Mouse (Mus musculus): ENCODE data around the gene Heatr6. TPM values are rescaled to one million over a fixed set of nuclear protein-coding genes. Genes with fewer than 3 reads are reported as not detected.
A peak's percentile ranks its signal among the peaks of the same experiment; 100 is the strongest.

Heatr6 gene
- total and polyA plus RNA-seq, 2 experiments from 2014 or later: 24.6 to 26.2 TPM

DNA sequence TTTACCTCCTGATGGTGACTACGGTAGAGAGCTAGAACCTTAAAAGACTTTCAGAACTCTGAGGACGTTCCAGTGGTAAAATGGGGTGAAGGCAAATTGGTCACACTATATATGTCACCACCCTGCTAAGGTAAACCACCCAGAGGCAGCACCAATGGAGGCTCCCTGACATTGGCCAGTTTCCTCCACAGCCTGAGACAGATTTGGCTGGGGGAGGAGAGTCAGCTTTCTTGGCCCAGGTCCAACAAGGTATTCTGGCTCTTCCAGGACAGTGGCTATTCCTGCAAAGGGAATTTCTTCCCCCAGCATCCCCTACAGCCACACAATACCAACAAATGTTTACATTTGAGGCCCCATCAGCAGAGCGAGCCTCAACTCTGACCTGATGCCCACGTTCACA is 64.5 kb downstream of the Heatr6 start:
- ATAC-seq: no peak
- 84% methylated on average over 4 of the region's 4 CpGs for WGBS

DNA sequence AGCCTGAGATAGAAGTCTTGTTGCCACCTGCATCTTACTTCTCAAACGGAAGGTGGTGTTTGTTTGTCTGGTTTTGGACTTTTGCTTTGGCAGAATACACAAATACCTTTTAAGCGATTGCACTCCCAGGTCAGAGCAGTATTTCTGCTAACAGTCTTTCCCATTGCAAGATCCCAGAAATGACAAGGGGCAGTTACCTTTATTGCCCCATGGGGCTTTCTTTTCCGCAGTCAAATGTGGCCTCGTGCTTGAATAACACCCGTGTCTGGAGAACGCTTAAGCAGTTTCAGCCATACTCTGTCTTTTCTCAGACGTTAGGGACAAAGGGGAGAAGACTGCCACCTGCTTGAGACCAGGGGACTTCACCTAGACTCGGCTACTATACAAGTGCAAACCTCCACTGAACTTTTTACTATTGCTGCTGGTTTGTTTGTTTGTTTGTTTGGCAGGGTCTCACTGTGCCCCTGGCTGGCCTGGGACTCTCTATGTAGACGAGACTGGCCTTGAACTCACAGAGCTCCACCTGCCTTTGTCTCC is 65.2 kb downstream of the Heatr6 start:
- Histone ChIP-seq H3K27me3 (ENCODE audit: insufficient read depth, low read length) (no peaks in the 10 kb centered on the region), H3K9ac (replicated peaks; ENCODE audit: low read length) (no peak overlapping the region), H3K4me3 (ENCODE audit: low read length) (no peak overlapping the region), H3K4me1 (ENCODE audit: insufficient read depth, low read length) (no peaks in the 10 kb centered on the region), H3K4me2 (ENCODE audit: low read depth, low read length) (no peak overlapping the region), H3K36me3 (ENCODE audit: insufficient read depth, low read length) (no peaks in the 10 kb centered on the region), H3K9me3 (ENCODE audit: low read length) (no peaks in the 10 kb centered on the region), H3K27ac (no peak overlapping the region)
- ATAC-seq: no peak
- no peak for TF ChIP-seq CTCF (IDR thresholded peaks at IDR 0.05; ENCODE audit: low read depth)
- no peak for DNase-seq (ENCODE audit: low spot score)
- WGBS: 60% methylated on average over 9 of the region's 9 CpGs

More for the DNA sequence above, 64.5 kb downstream of the Heatr6 start:
- no peak overlapping the region for H3K27ac ChIP-seq
- no peak for DNase-seq (ENCODE audit: low spot score)
- no peak overlapping the region for H3K9ac ChIP-seq (replicated peaks; ENCODE audit: low read length)
- no peak overlapping the region for H3K4me3 ChIP-seq (ENCODE audit: low read length)
- no peaks in the 10 kb centered on the region for H3K36me3 ChIP-seq (ENCODE audit: insufficient read depth, low read length)
- TF ChIP-seq CTCF (IDR thresholded peaks at IDR 0.05; ENCODE audit: low read depth): no peak
- H3K9me3 ChIP-seq (ENCODE audit: low read length): no peaks in the 10 kb centered on the region
- H3K4me2 ChIP-seq (ENCODE audit: low read depth, low read length): no peak overlapping the region
- H3K27me3 ChIP-seq (ENCODE audit: insufficient read depth, low read length): no peaks in the 10 kb centered on the region
- H3K4me1 ChIP-seq (ENCODE audit: insufficient read depth, low read length): no peaks in the 10 kb centered on the region

DNA sequence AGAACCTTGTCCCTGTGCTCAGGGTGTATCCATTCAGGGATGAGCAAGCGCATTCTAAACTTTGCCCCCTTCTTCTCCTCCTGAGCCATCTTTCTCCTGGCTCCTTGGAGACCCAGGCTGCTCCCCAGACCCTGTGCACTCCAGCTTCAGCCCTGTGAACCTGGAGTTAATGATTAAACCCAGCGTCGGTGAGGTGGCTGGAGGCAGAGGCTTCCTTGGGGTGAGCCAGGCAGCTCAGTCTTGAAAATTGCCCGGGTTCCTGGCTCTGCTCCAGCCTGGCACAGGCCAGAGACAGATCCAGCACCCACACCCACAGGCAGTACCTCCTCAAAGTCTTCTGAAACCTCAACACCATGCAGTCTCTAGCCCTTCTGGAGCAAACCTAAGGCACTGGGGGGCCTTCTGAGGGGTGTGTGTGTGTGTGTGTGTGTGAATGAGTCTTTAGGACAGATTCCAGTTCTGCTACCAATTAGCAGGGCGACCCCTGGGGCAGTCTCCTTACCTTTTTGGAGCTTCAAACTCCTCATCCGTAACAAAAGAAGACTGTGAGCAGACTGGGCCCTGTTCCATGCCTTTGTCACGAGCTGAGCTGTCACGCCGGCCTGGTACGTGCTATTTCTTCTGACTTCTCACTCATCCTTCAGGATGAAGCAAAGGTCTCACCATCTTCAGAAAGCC is 66.4 kb downstream of the Heatr6 start:
- Histone ChIP-seq H3K4me1 (ENCODE audit: insufficient read depth, low read length) (no peaks in the 10 kb centered on the region), H3K9me3 (ENCODE audit: low read length) (no peaks in the 10 kb centered on the region), H3K9ac (replicated peaks; ENCODE audit: low read length) (no peak overlapping the region), H3K4me3 (ENCODE audit: low read length) (no peak overlapping the region), H3K27me3 (ENCODE audit: insufficient read depth, low read length) (no peaks in the 10 kb centered on the region), H3K36me3 (ENCODE audit: insufficient read depth, low read length) (no peaks in the 10 kb centered on the region), H3K27ac (no peak overlapping the region), H3K4me2 (ENCODE audit: low read depth, low read length) (no peak overlapping the region)
- no peak for DNase-seq (ENCODE audit: low spot score)
- no peak for TF ChIP-seq CTCF (IDR thresholded peaks at IDR 0.05; ENCODE audit: low read depth)
- WGBS: 35% methylated on average over 10 of the region's 10 CpGs
- ATAC-seq: no peak

DNA sequence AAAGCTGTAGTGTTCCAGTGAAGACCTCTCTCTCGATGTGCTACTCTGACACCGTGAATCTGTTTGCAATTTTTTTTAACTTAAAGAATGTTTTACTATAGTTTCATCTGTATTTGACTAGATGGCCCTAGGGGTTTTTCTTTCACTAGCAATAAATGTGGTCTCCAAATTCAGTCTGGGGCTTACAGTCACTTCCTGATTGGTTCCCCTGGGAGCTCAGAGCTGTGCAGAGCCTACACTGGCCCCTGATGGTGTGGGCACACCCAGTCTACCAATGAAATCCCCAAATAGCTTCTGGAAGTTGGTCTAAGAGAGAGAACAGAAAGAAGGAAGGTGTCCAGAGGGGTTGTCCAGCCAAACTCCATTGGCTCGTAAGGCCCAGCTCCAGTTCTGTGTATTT is 72.6 kb downstream of the Heatr6 start:
- Histone ChIP-seq H3K27ac (no peak overlapping the region), H3K27me3 (ENCODE audit: insufficient read depth, low read length) (no peaks in the 10 kb centered on the region), H3K9me3 (ENCODE audit: low read length) (no peaks in the 10 kb centered on the region), H3K4me3 (ENCODE audit: low read length) (no peak overlapping the region), H3K4me2 (ENCODE audit: low read depth, low read length) (no peak overlapping the region), H3K9ac (replicated peaks; ENCODE audit: low read length) (no peak overlapping the region), H3K36me3 (ENCODE audit: insufficient read depth, low read length) (no peaks in the 10 kb centered on the region), H3K4me1 (ENCODE audit: insufficient read depth, low read length) (no peaks in the 10 kb centered on the region)
- ATAC-seq: no peak
- no peak for TF ChIP-seq CTCF (IDR thresholded peaks at IDR 0.05; ENCODE audit: low read depth)
- DNase-seq (ENCODE audit: low spot score): no peak
- 88% methylated on average over 3 of the region's 3 CpGs for WGBS

DNA sequence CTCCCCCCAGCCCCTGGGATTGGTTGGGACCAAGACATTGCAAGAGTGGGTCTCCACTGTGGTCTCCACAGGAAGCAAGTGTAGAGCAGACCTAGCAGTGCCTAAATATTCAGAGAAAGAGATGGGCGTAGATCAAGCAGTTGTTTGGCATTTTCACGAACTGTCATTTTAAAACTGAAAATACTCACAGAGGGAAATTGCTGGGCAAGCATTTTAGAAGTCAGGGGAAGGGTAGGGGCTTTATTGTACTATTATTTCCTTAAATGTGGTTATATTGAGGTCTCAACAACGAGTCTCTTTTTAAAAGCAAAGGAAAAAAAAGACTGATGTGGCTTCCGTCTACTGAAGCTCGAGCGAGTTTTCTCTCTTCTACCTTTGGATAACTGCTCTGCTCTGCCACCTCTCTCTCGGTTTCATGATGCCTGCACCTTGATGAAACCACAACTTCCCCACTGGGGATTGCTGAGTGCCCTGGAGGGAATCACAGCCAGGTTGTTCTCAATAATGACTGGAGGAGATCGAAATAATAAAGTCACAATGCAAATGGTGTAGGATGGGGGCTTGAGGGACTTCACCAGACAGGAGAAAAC is 75.2 kb downstream of the Heatr6 start:
- no peak overlapping the region for H3K4me2 ChIP-seq (ENCODE audit: low read depth, low read length)

DNA sequence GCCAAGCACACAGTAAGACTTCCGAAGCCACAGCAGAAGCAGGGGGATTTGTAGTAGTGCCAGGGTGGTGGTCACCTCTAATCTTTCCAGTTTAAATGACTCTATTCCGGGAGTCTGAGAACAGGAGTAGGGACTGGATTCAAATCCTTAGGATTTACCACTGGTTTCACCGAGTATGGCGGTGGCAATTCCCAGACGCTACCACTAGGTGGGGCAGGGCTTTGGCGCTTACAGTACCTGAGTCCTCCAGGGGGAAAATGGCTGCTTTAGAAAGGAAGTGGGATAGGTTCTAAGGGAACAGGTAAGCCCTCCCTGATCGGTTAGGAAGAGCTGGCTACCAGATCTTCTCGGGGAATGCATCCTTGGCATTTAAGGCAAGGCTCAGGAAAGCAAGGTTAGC is 78.9 kb downstream of the Heatr6 start:
- Histone ChIP-seq H3K27ac (no peak overlapping the region), H3K36me3 (ENCODE audit: insufficient read depth, low read length) (no peaks in the 10 kb centered on the region), H3K4me3 (ENCODE audit: low read length) (no peak overlapping the region), H3K27me3 (ENCODE audit: insufficient read depth, low read length) (no peaks in the 10 kb centered on the region), H3K4me2 (ENCODE audit: low read depth, low read length) (no peak overlapping the region), H3K9me3 (ENCODE audit: low read length) (no peaks in the 10 kb centered on the region), H3K4me1 (ENCODE audit: insufficient read depth, low read length) (no peaks in the 10 kb centered on the region), H3K9ac (replicated peaks; ENCODE audit: low read length) (no peak overlapping the region)
- no peak for ATAC-seq
- TF ChIP-seq CTCF (IDR thresholded peaks at IDR 0.05; ENCODE audit: low read depth): peak; percentile 66
- 40% methylated on average over 8 of the region's 8 CpGs for WGBS
- no peak for DNase-seq (ENCODE audit: low spot score)

More for the DNA sequence above, 75.2 kb downstream of the Heatr6 start:
- Histone ChIP-seq H3K9ac (replicated peaks; ENCODE audit: low read length) (no peak overlapping the region), H3K36me3 (ENCODE audit: insufficient read depth, low read length) (no peaks in the 10 kb centered on the region), H3K27ac (no peak overlapping the region), H3K27me3 (ENCODE audit: insufficient read depth, low read length) (no peaks in the 10 kb centered on the region), H3K4me1 (ENCODE audit: insufficient read depth, low read length) (no peaks in the 10 kb centered on the region), H3K4me3 (ENCODE audit: low read length) (no peak overlapping the region), H3K9me3 (ENCODE audit: low read length) (no peaks in the 10 kb centered on the region)
- DNase-seq (ENCODE audit: low spot score): no peak
- TF ChIP-seq CTCF (IDR thresholded peaks at IDR 0.05; ENCODE audit: low read depth): no peak
- WGBS: 85% methylated on average over 8 of the region's 8 CpGs
- no peak for ATAC-seq

Other genes starting within 250 kb of the Heatr6 start
- not detected in 2 replicates for gene Heatr9, start 231.5 kb upstream of the Heatr6 start, total RNA-seq (2014; rRNA removed)
- gene Heatr9, start 231.5 kb upstream of the Heatr6 start, polyA plus RNA-seq (2015; fragmentation: Nextera tagmentation; extraction: Ambion mirVana): not detected in 2 replicates
- not detected in 2 replicates for gene Ccl5, start 223.2 kb upstream of the Heatr6 start, total RNA-seq (2014; rRNA removed)
- 0.38 TPM in 1 of 2 replicates, not detected in the other for gene Ccl5, start 223.2 kb upstream of the Heatr6 start, polyA plus RNA-seq (2015; fragmentation: Nextera tagmentation; extraction: Ambion mirVana)
- gene Ccl9, start 175.1 kb upstream of the Heatr6 start, total RNA-seq (2014; rRNA removed): 0.97 and 1.9 TPM in 2 replicates
- gene Ccl9, start 175.1 kb upstream of the Heatr6 start, polyA plus RNA-seq (2015; fragmentation: Nextera tagmentation; extraction: Ambion mirVana): 1.7 and 1.9 TPM in 2 replicates
- 0.40 TPM in 1 of 2 replicates, not detected in the other for gene Ccl6, start 160.6 kb upstream of the Heatr6 start, total RNA-seq (2014; rRNA removed)
- 3.3 and 3.7 TPM in 2 replicates for gene Ccl6, start 160.6 kb upstream of the Heatr6 start, polyA plus RNA-seq (2015; fragmentation: Nextera tagmentation; extraction: Ambion mirVana)
- not detected in 2 replicates for gene Rpl9-ps1, start 108.1 kb upstream of the Heatr6 start, total RNA-seq (2014; rRNA removed)
- not detected in 2 replicates for gene Rpl9-ps1, start 108.1 kb upstream of the Heatr6 start, polyA plus RNA-seq (2015; fragmentation: Nextera tagmentation; extraction: Ambion mirVana)
- gene Ccl3, start 104.3 kb upstream of the Heatr6 start, total RNA-seq (2014; rRNA removed): 2.8 TPM in 1 of 2 replicates, not detected in the other
- gene Ccl3, start 104.3 kb upstream of the Heatr6 start, polyA plus RNA-seq (2015; fragmentation: Nextera tagmentation; extraction: Ambion mirVana): 1.4 TPM in 2 replicates
- not detected in 2 replicates for gene Ccl4, start 91.1 kb upstream of the Heatr6 start, total RNA-seq (2014; rRNA removed)
- 0.39 and 0.77 TPM in 2 replicates for gene Ccl4, start 91.1 kb upstream of the Heatr6 start, polyA plus RNA-seq (2015; fragmentation: Nextera tagmentation; extraction: Ambion mirVana)
- not detected in 2 replicates for gene Wfdc17, start 49.7 kb upstream of the Heatr6 start, total RNA-seq (2014; rRNA removed)
- 1.00 and 1.1 TPM in 2 replicates for gene Wfdc17, start 49.7 kb upstream of the Heatr6 start, polyA plus RNA-seq (2015; fragmentation: Nextera tagmentation; extraction: Ambion mirVana)
- 0.84 TPM in 1 of 2 replicates, not detected in the other for gene Wfdc18, start 44.7 kb upstream of the Heatr6 start, total RNA-seq (2014; rRNA removed)
- not detected in 2 replicates for gene Wfdc18, start 44.7 kb upstream of the Heatr6 start, polyA plus RNA-seq (2015; fragmentation: Nextera tagmentation; extraction: Ambion mirVana)
- not detected in 2 replicates for gene Wfdc21, start 6.8 kb upstream of the Heatr6 start, total RNA-seq (2014; rRNA removed)
- 0.78 TPM in 1 of 2 replicates, not detected in the other for gene Wfdc21, start 6.8 kb upstream of the Heatr6 start, polyA plus RNA-seq (2015; fragmentation: Nextera tagmentation; extraction: Ambion mirVana)
- not detected in 2 replicates for gene Hnf1b, start 96.4 kb downstream of the Heatr6 start, total RNA-seq (2014; rRNA removed)
- gene Hnf1b, start 96.4 kb downstream of the Heatr6 start, polyA plus RNA-seq (2015; fragmentation: Nextera tagmentation; extraction: Ambion mirVana): 0.30 and 0.40 TPM in 2 replicates
- 14.5 and 17.9 TPM in 2 replicates for gene Ddx52, start 188.4 kb downstream of the Heatr6 start, total RNA-seq (2014; rRNA removed)
- 19.2 and 20.2 TPM in 2 replicates for gene Ddx52, start 188.4 kb downstream of the Heatr6 start, polyA plus RNA-seq (2015; fragmentation: Nextera tagmentation; extraction: Ambion mirVana)
- gene Synrg, start 210.7 kb downstream of the Heatr6 start, total RNA-seq (2014; rRNA removed): 26.8 and 29.2 TPM in 2 replicates
- gene Synrg, start 210.7 kb downstream of the Heatr6 start, polyA plus RNA-seq (2015; fragmentation: Nextera tagmentation; extraction: Ambion mirVana): 14.5 and 15.0 TPM in 2 replicates

Measured in hindbrain, postnatal 0 days (tissue).